Mouse (Mus musculus) liver, postnatal 0 days (tissue): Measurements from ENCODE around the gene Slc5a1.

Source experiments
- CTCF ChIP-seq: sonication (generic); IDR thresholded peaks from 2 replicates; pipeline ENCODE4 v1.5.1; 2016; ENCODE audit warnings: antibody characterized with exemption, low read depth
- EP300 ChIP-seq: IDR thresholded peaks from 2 replicates; pipeline ENCODE4 v1.6.1; 2016; ENCODE audit warnings: antibody characterized with exemption, low read depth, mild to moderate bottlenecking

DNA sequence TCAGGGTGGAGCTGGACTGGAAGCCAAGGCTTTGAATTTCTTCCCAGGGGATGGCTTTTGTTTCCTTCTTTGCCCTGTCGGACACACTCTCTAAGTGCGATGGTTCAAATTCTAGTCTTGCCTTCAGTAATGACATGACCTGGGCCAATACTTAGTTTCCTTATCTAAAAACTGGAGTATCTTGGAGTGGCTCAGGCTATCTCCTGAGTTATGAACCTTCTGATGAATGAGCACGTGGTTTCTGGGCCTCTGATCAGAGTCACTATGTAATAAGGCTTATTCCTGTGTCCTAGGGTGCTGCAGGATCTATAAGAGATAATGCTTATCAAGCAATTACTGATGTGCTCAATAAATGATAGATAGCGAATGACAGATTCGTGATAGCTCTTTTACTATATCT is 19.4 kb upstream of the Slc5a1 start:
- no peak for TF ChIP-seq CTCF
- no peak for TF ChIP-seq EP300
